Mouse (Mus musculus) heart, adult 18-20 months (tissue): ENCODE results near the gene Sell. TPM values are rescaled to one million over a fixed set of nuclear protein-coding genes. Genes with fewer than 3 reads are reported as not detected.
"Not testable (repeated sequence)": the region's sequence is repeated elsewhere in the genome, so short reads cannot be mapped to it uniquely, and the experiment has no call there.

Source experiments
- DNase-seq, 2 experiments: peaks; one replicate each; pipeline ENCODE4 v3.0.0; 2021 to 2022; ENCODE audit warnings: mixed read lengths in 1 of 2
- long read RNA-seq, 2 experiments: library from polyadenylated mRNA; stranded (forward); transcript quantifications; one replicate each; pipeline ENCODE4 v2.0.0; 2021
- total RNA-seq, 2 experiments: library from RNA; stranded (reverse); gene quantifications; 2 replicates each; pipeline ENCODE4 v1.2.3; 2021

The Sell gene
- 1 to 10 TPM in 1 of 2 experiments, under 1 TPM in 1; 0.65 to 9.8 TPM for total RNA-seq
- long read RNA-seq, experiment 1 = 0 reads
- long read RNA-seq, experiment 2, partial matches to known transcripts = 0 of 1 reads
- long read RNA-seq, experiment 2, other reads (novel, unspliced or antisense) = 1 of 1 reads

- peak in 1 of 2 experiments; percentile 20 for DNase-seq
These were observed at the start of gene Sell for GRCm38 (mm10) chr1:164061925-164062324. TSS of gene Sell (plus strand) at chr1:164061982.

GRCm38 (mm10) chr1:164014616-164015015 lies 47.2 kb upstream of the Sell start:
- DNase-seq = no peak

GRCm38 (mm10) chr1:164018221-164018896 lies 43.4 kb upstream of the Sell start:
- no peak for DNase-seq

GRCm38 (mm10) chr1:164019789-164020188 lies 42.0 kb upstream of the Sell start:
- no peak for DNase-seq

- not testable (repeated sequence) for DNase-seq
These were observed 41.0 kb upstream of the Sell start for GRCm38 (mm10) chr1:164020746-164021145.

GRCm38 (mm10) chr1:164022106-164022505 lies 39.7 kb upstream of the Sell start:
- DNase-seq = not testable (repeated sequence)

- DNase-seq = no peak
These were observed 36.1 kb upstream of the Sell start for GRCm38 (mm10) chr1:164025685-164026084.

GRCm38 (mm10) chr1:164027416-164027815 lies 34.4 kb upstream of the Sell start:
- peak in 1 of 2 experiments; percentile 29 for DNase-seq

- DNase-seq = no peak
These were observed 21.2 kb upstream of the Sell start for GRCm38 (mm10) chr1:164040385-164041135.

GRCm38 (mm10) chr1:164043549-164043948 lies 18.2 kb upstream of the Sell start:
- peak; percentile 51 to 60 for DNase-seq

GRCm38 (mm10) chr1:164047934-164048333 lies 13.8 kb upstream of the Sell start, which contains the start of gene Sele:
TSS of gene Sele (plus strand) at chr1:164048234.
- DNase-seq = no peak

- no peak for DNase-seq
These were observed 8.2 kb upstream of the Sell start for GRCm38 (mm10) chr1:164053561-164053960.

GRCm38 (mm10) chr1:164054800-164055199 lies 7.0 kb upstream of the Sell start:
- no peak for DNase-seq

- no peak for DNase-seq
These were observed 1.7 kb upstream of the Sell start for GRCm38 (mm10) chr1:164060071-164060470.

GRCm38 (mm10) chr1:164061278-164061677 lies 504 bp upstream of the Sell start:
- DNase-seq = peak; percentile 28 to 30

- DNase-seq = no peak
These were observed 1.1 kb downstream of the Sell start for GRCm38 (mm10) chr1:164062856-164063255.

- no peak for DNase-seq
These were observed 2.0 kb downstream of the Sell start for GRCm38 (mm10) chr1:164063745-164064144.

- no peak for DNase-seq
These were observed 7.5 kb downstream of the Sell start for GRCm38 (mm10) chr1:164069261-164069660.

- no peak for DNase-seq
These were observed 8.7 kb downstream of the Sell start for GRCm38 (mm10) chr1:164070461-164070860.

GRCm38 (mm10) chr1:164071111-164071510 lies 9.3 kb downstream of the Sell start:
- no peak for DNase-seq

- no peak for DNase-seq
These were observed 10.2 kb downstream of the Sell start for GRCm38 (mm10) chr1:164072001-164072400.

- no peak for DNase-seq
These were observed 11.3 kb downstream of the Sell start for GRCm38 (mm10) chr1:164073091-164073490.

- DNase-seq = no peak
These were observed 12.0 kb downstream of the Sell start for GRCm38 (mm10) chr1:164073803-164074202.
